Mouse (Mus musculus) lung, embryonic 16.5 days (tissue): Measurements from ENCODE around the gene BC055324. TPM values are rescaled to one million over a fixed set of nuclear protein-coding genes. Genes with fewer than 3 reads are reported as not detected.

Experiments
- ATAC-seq: fragments of 200-750 bp; cut with Nextera tagmentation; 2 replicates; pipeline ENCODE4 v1.8.0; 2017; ENCODE audit warnings: low read depth, mild to moderate bottlenecking, moderate library complexity
- H3K27ac ChIP-seq: fragments of 300-500 bp; sonication (generic); 2 replicates; pipeline ENCODE4 v1.5.1; 2014; ENCODE audit warnings: mild to moderate bottlenecking, control low read depth, low read length
- H3K27me3 ChIP-seq: fragments of 300-500 bp; sonication (generic); 2 replicates; pipeline ENCODE4 v1.6.1; 2014; ENCODE audit warnings: low read depth, low read length, mixed read lengths; ENCODE audit not compliant: control insufficient read depth, insufficient read depth
- H3K36me3 ChIP-seq: fragments of 300-500 bp; sonication (generic); 2 replicates; pipeline ENCODE4 v1.6.1; 2014; ENCODE audit warnings: low read length; ENCODE audit not compliant: control insufficient read depth, insufficient read depth
- H3K4me1 ChIP-seq: fragments of 300-500 bp; sonication (generic); replicated peaks from 2 replicates; pipeline ENCODE4 v1.6.1; 2014; ENCODE audit warnings: low read length, mixed read lengths; ENCODE audit not compliant: control insufficient read depth, insufficient read depth
- H3K4me2 ChIP-seq: fragments of 300-500 bp; sonication (generic); 2 replicates; pipeline ENCODE4 v1.6.1; 2014; ENCODE audit warnings: low read depth, low read length, control low read depth
- H3K4me3 ChIP-seq: fragments of 300-500 bp; sonication (generic); 2 replicates; pipeline ENCODE4 v1.5.1; 2014; ENCODE audit warnings: mild to moderate bottlenecking, low read length, control low read depth
- H3K9ac ChIP-seq: fragments of 300-500 bp; sonication (generic); 2 replicates; pipeline ENCODE4 v1.6.1; 2014; ENCODE audit warnings: low read length, control low read depth
- H3K9me3 ChIP-seq: fragments of 300-500 bp; sonication (generic); 2 replicates; pipeline ENCODE4 v1.6.1; 2016; ENCODE audit warnings: low read length; ENCODE audit not compliant: control insufficient read depth
- WGBS: fragments of 180-500 bp; shearing (Covaris S2); extraction: QIAGEN DNeasy Blood & Tissue Kit; methylation state at CpG from one replicate; pipeline ENCODE4 v1.1.7; 2014; 5-methylcytosine and 5-hydroxymethylcytosine counted together
- polyA plus RNA-seq: library from polyadenylated mRNA; unstranded; fragments of >200 nt; fragmentation: Nextera tagmentation; extraction: Ambion mirVana; gene quantifications from 2 replicates; pipeline ENCODE4 v1.2.1, GENCODE M21; 2015

Gene BC055324
- polyA plus RNA-seq, 1 experiment from 2014 or later = 23.7 TPM

DNA sequence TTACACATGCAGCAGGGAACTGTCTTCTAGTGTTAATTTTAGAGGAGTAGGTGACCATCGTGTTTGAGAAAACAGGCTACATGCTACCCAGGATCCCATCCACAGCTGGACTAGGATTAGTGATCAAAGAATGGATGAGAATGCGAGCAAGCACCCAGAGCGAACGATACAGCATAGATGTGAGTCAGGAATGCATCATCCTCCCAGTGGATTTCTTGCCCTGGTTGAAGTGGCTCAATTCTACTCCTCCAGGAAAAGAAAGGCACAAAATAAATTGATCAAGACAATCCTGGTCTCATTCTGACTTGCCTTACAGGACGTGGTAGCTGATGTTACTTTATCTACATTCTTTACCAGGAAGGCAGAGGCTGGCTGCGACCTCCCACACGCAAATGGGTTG lies 65.8 kb downstream of the BC055324 start, which contains the start of gene Scyl3:
Scyl3 (plus strand) TSS at position 255 of the 400 bp plus-strand sequence.
- H3K9ac ChIP-seq = peak within 1 kb of the TSS; percentile 91
- peak within 1 kb of the TSS; percentile 63 for H3K4me2 ChIP-seq
- H3K36me3 ChIP-seq = no peaks in the 10 kb centered on the region
- H3K27ac ChIP-seq = peak within 1 kb of the TSS; percentile 50
- 66% methylated on average over 7 of the region's 7 CpGs for WGBS
- no peaks in the 10 kb centered on the region for H3K9me3 ChIP-seq
- no peak for ATAC-seq
- peaks cover 10% of the 10 kb centered on the region for H3K4me1 ChIP-seq
- H3K4me3 ChIP-seq = peak within 1 kb of the TSS; percentile 92
- H3K27me3 ChIP-seq = no peaks in the 10 kb centered on the region

DNA sequence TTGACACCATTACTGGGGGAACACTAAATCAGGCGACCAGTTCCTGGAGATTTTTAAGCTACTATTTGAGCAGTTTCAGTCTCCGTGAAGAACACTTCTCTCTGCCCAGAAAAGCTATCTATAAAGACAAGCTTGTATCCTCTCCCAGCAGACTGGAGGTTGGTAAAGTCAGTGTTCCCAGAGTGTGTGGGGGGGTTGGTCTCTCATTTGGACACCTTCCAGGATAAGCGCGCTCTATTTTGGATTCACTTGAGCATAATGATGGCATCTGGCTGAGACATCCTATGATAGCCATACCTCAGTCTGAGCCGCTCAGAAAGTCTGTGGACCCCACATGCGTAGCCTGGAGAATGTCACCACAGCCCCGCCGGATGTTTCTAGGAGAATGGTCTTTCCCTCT lies 70.5 kb downstream of the BC055324 start:
- Histone ChIP-seq H3K27me3 (no peaks in the 10 kb centered on the region), H3K27ac (no peak overlapping the region), H3K9ac (no peak overlapping the region), H3K4me3 (no peak overlapping the region), H3K4me2 (no peak overlapping the region), H3K4me1 (0 out of 2 replicates have a peak, but pooled peaks cover 2% of the 10 kb centered on the region), H3K36me3 (no peaks in the 10 kb centered on the region), H3K9me3 (no peaks in the 10 kb centered on the region)
- 78% methylated on average over 8 of the region's 8 CpGs for WGBS
- no peak for ATAC-seq

GRCm38 (mm10) chr1:163917349-163918160 lies 77.0 kb downstream of the BC055324 start:
- Histone ChIP-seq H3K4me1 (no peaks in the 10 kb centered on the region), H3K9me3 (no peaks in the 10 kb centered on the region), H3K36me3 (peaks cover 3% of the 10 kb centered on the region; the same call in 1 of the 2 replicates), H3K4me2 (no peak overlapping the region), H3K27ac (peak overlapping the region; percentile 43; the same call in 1 of the 2 replicates), H3K27me3 (no peaks in the 10 kb centered on the region), H3K4me3 (no peak overlapping the region), H3K9ac (no peak overlapping the region)
- 51% methylated on average over 5 of the region's 5 CpGs for WGBS
- ATAC-seq = peak; percentile 91

- H3K4me2 ChIP-seq = no peak overlapping the region
- H3K4me1 ChIP-seq = peaks cover 11% of the 10 kb centered on the region
- no peak overlapping the region for H3K4me3 ChIP-seq
- 89% methylated on average over 11 of the region's 11 CpGs for WGBS
- no peak for ATAC-seq
- H3K36me3 ChIP-seq = peaks cover under 1% of the 10 kb centered on the region; the same call in 1 of the 2 replicates
- no peak overlapping the region for H3K9ac ChIP-seq
- no peak overlapping the region for H3K27ac ChIP-seq
- H3K9me3 ChIP-seq = no peaks in the 10 kb centered on the region
- H3K27me3 ChIP-seq = no peaks in the 10 kb centered on the region
Observed at GRCm38 (mm10) chr1:163911981-163912380, 82.6 kb downstream of the BC055324 start.

- Histone ChIP-seq H3K9me3 (no peaks in the 10 kb centered on the region), H3K36me3 (no peaks in the 10 kb centered on the region), H3K4me1 (peaks cover 11% of the 10 kb centered on the region), H3K4me3 (no peak overlapping the region), H3K4me2 (no peak overlapping the region), H3K27ac (no peak overlapping the region), H3K27me3 (no peaks in the 10 kb centered on the region), H3K9ac (no peak overlapping the region)
- 93% methylated on average over 9 of the region's 9 CpGs for WGBS
- no peak for ATAC-seq
Observed at GRCm38 (mm10) chr1:163910785-163911184, 83.8 kb downstream of the BC055324 start.

- H3K9me3 ChIP-seq = no peaks in the 10 kb centered on the region
- no peak for ATAC-seq
- no peaks in the 10 kb centered on the region for H3K27me3 ChIP-seq
- H3K4me1 ChIP-seq = peaks cover 11% of the 10 kb centered on the region
- H3K4me2 ChIP-seq = no peak overlapping the region
- no peaks in the 10 kb centered on the region for H3K36me3 ChIP-seq
- no peak overlapping the region for H3K4me3 ChIP-seq
- WGBS = 8% methylated on average over 2 of the region's 2 CpGs
- no peak overlapping the region for H3K9ac ChIP-seq
- no peak overlapping the region for H3K27ac ChIP-seq
Observed at GRCm38 (mm10) chr1:163910343-163910742, 84.3 kb downstream of the BC055324 start.

- H3K4me2 ChIP-seq = no peak overlapping the region
Observed at GRCm38 (mm10) chr1:163908389-163908788, 86.2 kb downstream of the BC055324 start.

GRCm38 (mm10) chr1:163907007-163907811 lies 87.4 kb downstream of the BC055324 start:
- no peak overlapping the region for H3K9ac ChIP-seq
- 30% methylated on average over 4 of the region's 4 CpGs for WGBS
- peaks cover 11% of the 10 kb centered on the region for H3K4me1 ChIP-seq
- no peak overlapping the region for H3K4me3 ChIP-seq
- ATAC-seq = peak; percentile 64
- no peaks in the 10 kb centered on the region for H3K27me3 ChIP-seq
- peak overlapping the region; percentile 68 for H3K27ac ChIP-seq
- no peaks in the 10 kb centered on the region for H3K36me3 ChIP-seq
- peak overlapping the region; percentile 18; the same call in 1 of the 2 replicates for H3K4me2 ChIP-seq
- no peaks in the 10 kb centered on the region for H3K9me3 ChIP-seq

More at GRCm38 (mm10) chr1:163908389-163908788, 86.2 kb downstream of the BC055324 start:
- H3K36me3 ChIP-seq = no peaks in the 10 kb centered on the region
- H3K4me1 ChIP-seq = peaks cover 11% of the 10 kb centered on the region
- no peak overlapping the region for H3K9ac ChIP-seq
- no peak overlapping the region for H3K4me3 ChIP-seq
- no peaks in the 10 kb centered on the region for H3K27me3 ChIP-seq
- no peak for ATAC-seq
- no peaks in the 10 kb centered on the region for H3K9me3 ChIP-seq
- H3K27ac ChIP-seq = no peak overlapping the region
- 28% methylated on average over 11 of the region's 11 CpGs for WGBS

DNA sequence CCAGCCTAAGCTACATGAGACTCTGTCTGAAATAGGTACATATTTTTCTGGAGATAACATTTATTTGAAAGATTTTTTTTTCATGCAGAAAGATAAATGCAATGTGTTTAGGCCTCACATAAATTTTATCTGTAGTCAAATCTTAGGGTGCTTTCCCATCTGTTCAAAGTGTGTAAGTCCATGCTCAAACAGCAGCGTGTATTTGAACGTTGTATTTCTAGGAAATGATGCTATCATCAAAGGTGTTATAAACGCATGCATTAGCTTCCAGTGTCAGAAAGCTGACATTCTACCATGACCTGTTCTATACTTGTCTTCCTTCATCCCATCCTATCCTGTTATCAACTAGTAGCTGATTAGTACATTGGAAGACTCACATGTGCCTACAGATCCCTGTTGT lies 91.2 kb downstream of the BC055324 start:
- Histone ChIP-seq H3K36me3 (no peaks in the 10 kb centered on the region), H3K4me1 (peaks cover 10% of the 10 kb centered on the region), H3K4me2 (no peak overlapping the region), H3K9ac (no peak overlapping the region), H3K27ac (no peak overlapping the region), H3K9me3 (no peaks in the 10 kb centered on the region), H3K27me3 (no peaks in the 10 kb centered on the region), H3K4me3 (no peak overlapping the region)
- WGBS = 62% methylated on average over 3 of the region's 3 CpGs
- no peak for ATAC-seq
